Mouse (Mus musculus) thymus, adult 2 months (tissue): ENCODE measurements around the gene Lrrc26. TPM values are rescaled to one million over a fixed set of nuclear protein-coding genes. Genes with fewer than 3 reads are reported as not detected.
A peak's percentile ranks its signal among the peaks of the same experiment; 100 is the strongest.

Source experiments
- DNase-seq: peaks from one replicate; pipeline ENCODE4 v3.0.0; 2021
- H3K27ac ChIP-seq: fragments of 200-500 bp; 2 replicates; pipeline ENCODE4 v1.5.1; 2012; ENCODE audit warnings: low read length, control low read depth; ENCODE audit not compliant: control insufficient read depth, insufficient read depth
- H3K27me3 ChIP-seq: fragments of 200-500 bp; 2 replicates; pipeline ENCODE4 v1.6.1; 2012; ENCODE audit warnings: mild to moderate bottlenecking, low read length, moderate library complexity, mixed read lengths; ENCODE audit not compliant: control insufficient read depth, insufficient read depth
- H3K36me3 ChIP-seq: fragments of 200-500 bp; 2 replicates; pipeline ENCODE4 v1.6.1; 2012; ENCODE audit warnings: mild to moderate bottlenecking, low read length, moderate library complexity; ENCODE audit not compliant: control insufficient read depth, insufficient read depth
- H3K4me1 ChIP-seq: fragments of 200-500 bp; replicated peaks from 2 replicates; pipeline ENCODE4 v1.6.1; 2012; ENCODE audit warnings: low read length; ENCODE audit not compliant: control insufficient read depth, insufficient read depth
- H3K4me3 ChIP-seq: fragments of 200-500 bp; 2 replicates; pipeline ENCODE4 v1.5.1; 2012; ENCODE audit warnings: mild to moderate bottlenecking, low read length, control low read depth, moderate library complexity; ENCODE audit not compliant: control insufficient read depth, insufficient read depth
- CTCF ChIP-seq: fragments of 200-500 bp; IDR thresholded peaks from 2 replicates; pipeline ENCODE4 v1.5.1; 2012; ENCODE audit warnings: mild to moderate bottlenecking, control low read depth, low read length, moderate library complexity, borderline replicate concordance; ENCODE audit not compliant: control insufficient read depth, poor library complexity, insufficient read depth; ENCODE audit errors: extremely low read depth
- POLR2A ChIP-seq: fragments of 200-500 bp; IDR thresholded peaks from 2 replicates; pipeline ENCODE4 v1.6.1; 2012; ENCODE audit warnings: mild to moderate bottlenecking, low read length, control low read depth, moderate library complexity; ENCODE audit not compliant: control insufficient read depth, poor library complexity, insufficient read depth; ENCODE audit errors: extremely low read depth
- WGBS: fragments of 180-500 bp; shearing (Covaris S2); methylation state at CpG from one replicate; pipeline ENCODE4 v1.1.7; 2018; 5-methylcytosine and 5-hydroxymethylcytosine counted together
- polyA plus RNA-seq: library from polyadenylated mRNA; depleted of rRNA; stranded (reverse); fragments of >200 nt; gene quantifications from 2 replicates; pipeline ENCODE4 v1.2.3, GENCODE M21; 2012

Lrrc26 gene
- polyA plus RNA-seq, 1 experiment = 1.6 TPM

DNA sequence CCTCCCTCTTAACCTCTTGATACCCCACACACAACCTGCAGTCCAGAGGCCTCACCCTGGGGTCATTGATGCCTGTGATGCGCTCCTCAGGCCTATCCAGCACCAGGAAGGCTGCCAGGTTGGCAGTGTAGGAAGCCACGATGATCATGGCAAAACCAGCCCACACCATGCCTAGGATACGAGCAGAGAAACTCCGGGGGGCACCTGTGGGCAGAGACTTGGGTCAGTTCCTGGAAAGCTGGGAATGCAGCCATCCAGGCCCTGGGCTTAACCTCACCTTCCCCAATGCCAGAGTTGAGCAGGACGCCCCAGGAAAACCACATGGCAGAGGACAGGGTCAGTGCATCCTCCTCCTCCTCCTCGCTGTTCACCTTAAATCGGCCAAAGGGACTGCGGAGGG is 7.4 kb downstream of the Lrrc26 start:
- Histone ChIP-seq H3K27ac (no peak overlapping the region), H3K27me3 (peaks cover 5% of the 10 kb centered on the region), H3K36me3 (no peaks in the 10 kb centered on the region), H3K4me3 (no peak overlapping the region), H3K4me1 (no peaks in the 10 kb centered on the region)
- DNase-seq = no peak
- 74% methylated on average over 8 of the region's 8 CpGs for WGBS
- TF ChIP-seq CTCF (no peak), POLR2A (no peak)

GRCm38 (mm10) chr2:25298046-25298445 is 8.3 kb downstream of the Lrrc26 start:
- WGBS = 82% methylated on average over 10 of the region's 10 CpGs

DNA sequence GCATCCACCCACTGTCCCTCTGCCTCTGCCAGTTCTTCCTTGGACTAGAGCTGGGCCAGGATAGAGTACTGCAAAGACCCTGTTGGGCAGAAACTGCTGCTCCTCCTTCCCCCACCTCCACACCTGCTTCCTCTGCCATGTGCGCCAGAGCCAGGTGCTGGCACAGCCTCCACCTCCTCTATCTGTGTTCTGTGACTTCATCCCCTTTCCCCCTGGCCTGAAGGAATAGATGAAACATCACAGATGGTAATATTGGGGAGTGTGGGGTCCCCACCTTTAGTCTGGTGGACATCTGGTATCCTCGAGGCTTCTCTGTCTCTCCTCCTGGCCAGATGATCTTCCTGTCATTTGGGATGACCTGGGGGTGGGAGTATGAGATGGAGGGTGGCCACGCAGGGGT is 13.7 kb downstream of the Lrrc26 start:
- TF ChIP-seq CTCF (no peak), POLR2A (no peak)
- H3K4me1 ChIP-seq = peaks cover 5% of the 10 kb centered on the region
- no peak overlapping the region for H3K27ac ChIP-seq
- H3K36me3 ChIP-seq = no peaks in the 10 kb centered on the region
- H3K27me3 ChIP-seq = peaks cover 3% of the 10 kb centered on the region; the same call in 1 of the 2 replicates
- no peak overlapping the region for H3K4me3 ChIP-seq
- 53% methylated on average over 3 of the region's 3 CpGs for WGBS
- no peak for DNase-seq

More at GRCm38 (mm10) chr2:25298046-25298445, 8.3 kb downstream of the Lrrc26 start:
- H3K27me3 ChIP-seq = no peaks in the 10 kb centered on the region; the same call in 1 of the 2 replicates
- TF ChIP-seq POLR2A (no peak), CTCF (no peak)
- no peak for DNase-seq
- H3K4me1 ChIP-seq = no peaks in the 10 kb centered on the region
- no peak overlapping the region for H3K27ac ChIP-seq
- no peaks in the 10 kb centered on the region for H3K36me3 ChIP-seq
- H3K4me3 ChIP-seq = no peak overlapping the region

- Histone ChIP-seq H3K4me3 (no peak overlapping the region), H3K4me1 (peaks cover 5% of the 10 kb centered on the region), H3K27me3 (peaks cover 3% of the 10 kb centered on the region; the same call in 1 of the 2 replicates), H3K36me3 (no peaks in the 10 kb centered on the region), H3K27ac (no peak overlapping the region)
- TF ChIP-seq CTCF = no peak
- TF ChIP-seq POLR2A = no peak
- WGBS = 68% methylated on average over 7 of the region's 7 CpGs
- no peak for DNase-seq
These were observed 14.4 kb downstream of the Lrrc26 start for GRCm38 (mm10) chr2:25303931-25304656.

DNA sequence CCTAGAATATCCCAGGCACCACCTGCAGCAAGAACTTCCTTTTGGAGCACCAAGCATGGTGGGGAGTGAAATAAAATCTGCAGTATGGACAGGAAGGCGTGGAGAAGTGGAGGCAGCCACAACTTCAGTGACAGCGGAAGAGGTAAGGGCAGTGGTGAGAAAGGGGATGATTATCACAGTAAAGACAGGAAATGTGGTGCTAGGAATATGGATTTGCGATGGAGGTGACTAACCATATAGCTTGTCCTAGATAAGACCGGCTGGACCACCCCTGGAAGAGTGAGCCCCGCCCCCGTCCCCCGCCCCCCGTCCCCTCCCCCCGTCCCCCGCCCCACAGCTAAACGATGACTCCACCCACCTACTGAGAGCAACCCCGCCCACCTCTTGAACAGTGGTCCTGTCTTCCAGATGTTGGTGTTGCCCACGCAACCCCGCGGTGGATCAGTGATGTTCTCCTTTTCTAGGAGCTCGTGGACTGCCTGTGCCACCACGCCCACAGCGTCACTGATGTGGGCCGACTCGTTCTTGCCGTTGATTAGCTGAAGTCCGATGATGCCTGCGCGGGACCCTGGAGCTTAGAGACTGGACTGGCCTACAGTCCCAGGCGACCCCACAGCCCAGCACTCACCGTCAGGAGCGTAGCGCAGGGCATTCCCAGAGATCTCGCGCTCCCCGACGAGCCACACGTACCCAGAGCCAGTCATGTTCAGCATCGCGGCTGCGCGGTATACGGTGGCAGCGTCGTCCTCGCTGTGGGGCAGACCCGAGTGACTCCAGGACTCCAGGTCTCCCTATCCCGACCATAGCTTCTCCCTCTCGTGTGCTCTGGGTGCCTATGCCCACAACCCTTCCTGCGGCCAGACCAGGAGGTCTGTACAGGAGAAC is 15.2 kb downstream of the Lrrc26 start:
- H3K27ac ChIP-seq = no peak overlapping the region
- no peak for TF ChIP-seq POLR2A
- TF ChIP-seq CTCF = no peak
- no peaks in the 10 kb centered on the region for H3K36me3 ChIP-seq
- 3% methylated on average over 45 of the region's 45 CpGs for WGBS
- H3K27me3 ChIP-seq = peaks cover 3% of the 10 kb centered on the region; the same call in 1 of the 2 replicates
- DNase-seq = no peak
- H3K4me3 ChIP-seq = peak overlapping the region; percentile 22
- H3K4me1 ChIP-seq = peaks cover 5% of the 10 kb centered on the region

GRCm38 (mm10) chr2:25305587-25306359 is 16.1 kb downstream of the Lrrc26 start:
- Histone ChIP-seq H3K27ac (no peak overlapping the region), H3K4me3 (no peak overlapping the region), H3K27me3 (peaks cover 8% of the 10 kb centered on the region; the same call in 1 of the 2 replicates), H3K36me3 (no peaks in the 10 kb centered on the region), H3K4me1 (peaks cover 5% of the 10 kb centered on the region)
- 56% methylated on average over 14 of the region's 14 CpGs for WGBS
- no peak for DNase-seq
- TF ChIP-seq POLR2A (no peak), CTCF (no peak)
